Mouse (Mus musculus): ENCODE measurements around the gene Mapkbp1. TPM values are rescaled to one million over a fixed set of nuclear protein-coding genes. Genes with fewer than 3 reads are reported as not detected.

The Mapkbp1 gene
- polyA plus RNA-seq, 1 experiment, result 6.4 TPM

- H3K27me3 ChIP-seq (ENCODE audit: control insufficient read depth, insufficient read depth, insufficient read length), result peaks cover 9% of the 10 kb centered on the region
- no peak overlapping the region for H3K4me3 ChIP-seq
- no peaks in the 10 kb centered on the region for H3K36me3 ChIP-seq (ENCODE audit: control insufficient read depth, insufficient read depth)
- no peak overlapping the region for H3K4me2 ChIP-seq (ENCODE audit: low read depth)
- no peaks in the 10 kb centered on the region for H3K79me2 ChIP-seq (ENCODE audit: control insufficient read depth, insufficient read depth)
- H3ac ChIP-seq (ENCODE audit: control insufficient read depth, insufficient read length), result no peak overlapping the region
- TF ChIP-seq SRF (IDR thresholded peaks at IDR 0.05; ENCODE audit: control insufficient read depth, insufficient read length, low read depth) (no peak), E2F4 (IDR thresholded peaks at IDR 0.05; ENCODE audit: insufficient read depth) (no peak), MYOG (IDR thresholded peaks at IDR 0.05; ENCODE audit: control insufficient read depth in 1 of 3, insufficient read depth in 1 of 3, insufficient read length in 2 of 3, low read depth in 2 of 3) (no peak), CEBPB (IDR thresholded peaks at IDR 0.05; ENCODE audit: insufficient read depth, poor library complexity, severe bottlenecking) (no peak), USF1 (IDR thresholded peaks at IDR 0.05; ENCODE audit: low read depth) (no peak), TCF3 (IDR thresholded peaks at IDR 0.05; ENCODE audit: insufficient read length, low read depth) (no peak), TCF12 (IDR thresholded peaks at IDR 0.05; ENCODE audit: insufficient read depth, poor library complexity, severe bottlenecking) (no peak), POLR2AphosphoS2 (IDR thresholded peaks at IDR 0.05; ENCODE audit: insufficient read length, low read depth) (no peak), MYOD1 (IDR thresholded peaks at IDR 0.05; ENCODE audit: control insufficient read depth in 1 of 3, insufficient read length in 2 of 3, low read depth in 2 of 3) (no peak), POLR2A (IDR thresholded peaks at IDR 0.05; ENCODE audit: insufficient read length, low read depth) (no peak)
Measured at GRCm38 (mm10) chr2:120064639-120065038, 92.1 kb downstream of the Mapkbp1 start.

- H3K4me2 ChIP-seq (ENCODE audit: low read depth), result no peak overlapping the region
- TF ChIP-seq USF1 (IDR thresholded peaks at IDR 0.05; ENCODE audit: low read depth) (no peak), MYOG (IDR thresholded peaks at IDR 0.05; ENCODE audit: control insufficient read depth in 1 of 3, insufficient read depth in 1 of 3, insufficient read length in 2 of 3, low read depth in 2 of 3) (no peak), TCF3 (IDR thresholded peaks at IDR 0.05; ENCODE audit: insufficient read length, low read depth) (no peak), POLR2AphosphoS2 (IDR thresholded peaks at IDR 0.05; ENCODE audit: insufficient read length, low read depth) (no peak), SRF (IDR thresholded peaks at IDR 0.05; ENCODE audit: control insufficient read depth, insufficient read length, low read depth) (no peak), MYOD1 (IDR thresholded peaks at IDR 0.05; ENCODE audit: control insufficient read depth in 1 of 3, insufficient read length in 2 of 3, low read depth in 2 of 3) (no peak), MAX (IDR thresholded peaks at IDR 0.05; ENCODE audit: low read depth) (no peak), E2F4 (IDR thresholded peaks at IDR 0.05; ENCODE audit: insufficient read depth) (no peak), TCF12 (IDR thresholded peaks at IDR 0.05; ENCODE audit: insufficient read depth, poor library complexity, severe bottlenecking) (no peak), REST (IDR thresholded peaks at IDR 0.05; ENCODE audit: insufficient read depth, insufficient read length) (no peak), POLR2A (IDR thresholded peaks at IDR 0.05; ENCODE audit: insufficient read length, low read depth) (no peak), CEBPB (IDR thresholded peaks at IDR 0.05; ENCODE audit: insufficient read depth, poor library complexity, severe bottlenecking) (no peak)
- no peak overlapping the region for H3ac ChIP-seq (ENCODE audit: control insufficient read depth, insufficient read length)
- H3K27me3 ChIP-seq (ENCODE audit: control insufficient read depth, insufficient read depth, insufficient read length), result peaks cover 2% of the 10 kb centered on the region
- no peaks in the 10 kb centered on the region for H3K79me2 ChIP-seq (ENCODE audit: control insufficient read depth, insufficient read depth)
- no peaks in the 10 kb centered on the region for H3K36me3 ChIP-seq (ENCODE audit: control insufficient read depth, insufficient read depth)
- no peak overlapping the region for H3K4me3 ChIP-seq
Measured at GRCm38 (mm10) chr2:120065243-120065642, 92.7 kb downstream of the Mapkbp1 start.

- Histone ChIP-seq H3K4me2 (ENCODE audit: low read depth) (no peak overlapping the region), H3K36me3 (ENCODE audit: control insufficient read depth, insufficient read depth) (no peaks in the 10 kb centered on the region), H3K27me3 (ENCODE audit: control insufficient read depth, insufficient read depth, insufficient read length) (no peaks in the 10 kb centered on the region), H3ac (ENCODE audit: control insufficient read depth, insufficient read length) (no peak overlapping the region), H3K4me3 (no peak overlapping the region), H3K79me2 (ENCODE audit: control insufficient read depth, insufficient read depth) (no peaks in the 10 kb centered on the region)
- TF ChIP-seq POLR2A (IDR thresholded peaks at IDR 0.05; ENCODE audit: insufficient read length, low read depth) (no peak), TCF3 (IDR thresholded peaks at IDR 0.05; ENCODE audit: insufficient read length, low read depth) (no peak), TCF12 (IDR thresholded peaks at IDR 0.05; ENCODE audit: insufficient read depth, poor library complexity, severe bottlenecking) (no peak), USF1 (IDR thresholded peaks at IDR 0.05; ENCODE audit: low read depth) (no peak), MYOD1 (IDR thresholded peaks at IDR 0.05; ENCODE audit: control insufficient read depth in 1 of 3, insufficient read length in 2 of 3, low read depth in 2 of 3) (no peak)
Measured at GRCm38 (mm10) chr2:120066224-120066623, 93.7 kb downstream of the Mapkbp1 start.

- H3K4me3 ChIP-seq, result no peak overlapping the region
Measured at GRCm38 (mm10) chr2:120068555-120069465, 96.3 kb downstream of the Mapkbp1 start.

More at GRCm38 (mm10) chr2:120068555-120069465, 96.3 kb downstream of the Mapkbp1 start:
- Histone ChIP-seq H3ac (ENCODE audit: control insufficient read depth, insufficient read length) (no peak overlapping the region), H3K36me3 (ENCODE audit: control insufficient read depth, insufficient read depth) (no peaks in the 10 kb centered on the region), H3K27me3 (ENCODE audit: control insufficient read depth, insufficient read depth, insufficient read length) (peaks cover 7% of the 10 kb centered on the region), H3K4me2 (ENCODE audit: low read depth) (no peak overlapping the region), H3K79me2 (ENCODE audit: control insufficient read depth, insufficient read depth) (no peaks in the 10 kb centered on the region)
- TF ChIP-seq TCF3 (IDR thresholded peaks at IDR 0.05; ENCODE audit: insufficient read length, low read depth) (no peak), E2F4 (IDR thresholded peaks at IDR 0.05; ENCODE audit: insufficient read depth) (no peak), TCF12 (IDR thresholded peaks at IDR 0.05; ENCODE audit: insufficient read depth, poor library complexity, severe bottlenecking) (no peak), SRF (IDR thresholded peaks at IDR 0.05; ENCODE audit: control insufficient read depth, insufficient read length, low read depth) (no peak), REST (IDR thresholded peaks at IDR 0.05; ENCODE audit: insufficient read depth, insufficient read length) (no peak), USF1 (IDR thresholded peaks at IDR 0.05; ENCODE audit: low read depth) (no peak), MAX (IDR thresholded peaks at IDR 0.05; ENCODE audit: low read depth) (no peak), MYOD1 (IDR thresholded peaks at IDR 0.05; ENCODE audit: control insufficient read depth in 1 of 3, insufficient read length in 2 of 3, low read depth in 2 of 3) (no peak), CEBPB (IDR thresholded peaks at IDR 0.05; ENCODE audit: insufficient read depth, poor library complexity, severe bottlenecking) (no peak)
